Mouse (Mus musculus) layer of hippocampus, postnatal 10 days (tissue): Measurements from ENCODE around the gene Wrap53. TPM values are rescaled to one million over a fixed set of nuclear protein-coding genes. Genes with fewer than 3 reads are reported as not detected.
"Not testable (repeated sequence)": the region's sequence is repeated elsewhere in the genome, so short reads cannot be mapped to it uniquely, and the experiment has no call there.

Source experiments
- DNase-seq, 2 experiments: peaks; one replicate each; pipeline ENCODE4 v3.0.0; 2021; ENCODE audit warnings: low spot score in 2 of 2
- total RNA-seq, 2 experiments: library from RNA; stranded (reverse); gene quantifications; 2 replicates each; pipeline ENCODE4 v1.2.3; 2021

The Wrap53 gene
- total RNA-seq, 2 experiments from 2014 or later, result 7.7 to 10.6 TPM

- no peak for DNase-seq
Measured at GRCm38 (mm10) chr11:69565131-69565530, 14.9 kb downstream of the Wrap53 start.

GRCm38 (mm10) chr11:69564391-69564790, 15.7 kb downstream of the Wrap53 start:
- no peak for DNase-seq

- DNase-seq, result no peak
Measured at GRCm38 (mm10) chr11:69563373-69563772, 16.7 kb downstream of the Wrap53 start.

- no peak for DNase-seq
Measured at GRCm38 (mm10) chr11:69560896-69561854, 18.9 kb downstream of the Wrap53 start.

GRCm38 (mm10) chr11:69559851-69560765, 19.9 kb downstream of the Wrap53 start, which contains the start of gene Efnb3:
TSS of gene Efnb3 (minus strand) at chr11:69560205.
- peak; percentile 63 to 74 for DNase-seq

- DNase-seq, result no peak
Measured at GRCm38 (mm10) chr11:69559183-69559582, 20.9 kb downstream of the Wrap53 start.

- DNase-seq, result no peak
Measured at GRCm38 (mm10) chr11:69558756-69559155, 21.3 kb downstream of the Wrap53 start.

- peak; percentile 63 to 72 for DNase-seq
Measured at GRCm38 (mm10) chr11:69557381-69557958, 22.6 kb downstream of the Wrap53 start.

GRCm38 (mm10) chr11:69554539-69555140, 25.4 kb downstream of the Wrap53 start:
- no peak for DNase-seq

- DNase-seq, result peak in 1 of 2 experiments; percentile 58
Measured at GRCm38 (mm10) chr11:69553341-69553721, 26.7 kb downstream of the Wrap53 start.

GRCm38 (mm10) chr11:69552622-69553340, 27.3 kb downstream of the Wrap53 start:
- DNase-seq, result peak; percentile 79 to 84

- no peak for DNase-seq
Measured at GRCm38 (mm10) chr11:69551310-69551709, 28.7 kb downstream of the Wrap53 start.

- peak in 1 of 2 experiments; percentile 52 for DNase-seq
Measured at GRCm38 (mm10) chr11:69549060-69549656, 30.9 kb downstream of the Wrap53 start, which contains the start of gene Dnah2. TSS of gene Dnah2 (minus strand) at chr11:69549110.

GRCm38 (mm10) chr11:69547071-69547470, 33.0 kb downstream of the Wrap53 start:
- peak; percentile 60 to 69 for DNase-seq

- DNase-seq, result peak; percentile 79 to 86
Measured at GRCm38 (mm10) chr11:69546423-69547053, 33.5 kb downstream of the Wrap53 start.

GRCm38 (mm10) chr11:69545957-69546356, 34.1 kb downstream of the Wrap53 start:
- no peak for DNase-seq

- peak in 1 of 2 experiments; percentile 36 for DNase-seq
Measured at GRCm38 (mm10) chr11:69543598-69543997, 36.5 kb downstream of the Wrap53 start.

- DNase-seq, result not testable (repeated sequence)
Measured at GRCm38 (mm10) chr11:69541741-69542140, 38.3 kb downstream of the Wrap53 start.

- DNase-seq, result no peak
Measured at GRCm38 (mm10) chr11:69540700-69541099, 39.4 kb downstream of the Wrap53 start.
